Mouse (Mus musculus) bone marrow macrophage, adult 2 months (primary cell): ENCODE data around the gene Rpl3l.

Experiments
- CTCF ChIP-seq: IDR thresholded peaks from 2 replicates; pipeline ENCODE4 v1.5.1; 2012; ENCODE audit warnings: low read depth, mild to moderate bottlenecking, low read length, moderate library complexity
- POLR2A ChIP-seq: IDR thresholded peaks from 2 replicates; pipeline ENCODE4 v1.6.1; 2012; ENCODE audit warnings: mild to moderate bottlenecking, low read depth, low read length, borderline replicate concordance

GRCm38 (mm10) chr17:24734513-24734912 lies 6.9 kb downstream of the Rpl3l start:
- TF ChIP-seq POLR2A (no peak), CTCF (no peak)
